Mouse (Mus musculus) kidney, postnatal 0 days (tissue): ENCODE data around the gene Rab40c. TPM values are rescaled to one million over a fixed set of nuclear protein-coding genes. Genes with fewer than 3 reads are reported as not detected.
A peak's percentile ranks its signal among the peaks of the same experiment; 100 is the strongest.

ENCODE experiments used
- ATAC-seq: fragments of 200-750 bp; cut with Nextera tagmentation; replicated peaks from 2 replicates; pipeline ENCODE4 v1.8.0; 2017; ENCODE audit warnings: low read depth, moderate number of reproducible peaks, moderate TSS enrichment, moderate library complexity; ENCODE audit not compliant: low FRiP score
- DNase-seq: peaks from one replicate; pipeline ENCODE4 v3.0.0-alpha.2; 2016; ENCODE audit warnings: low spot score
- H3K27ac ChIP-seq: fragments of 300-500 bp; sonication (generic); 2 replicates; pipeline ENCODE4 v1.5.1; 2014; ENCODE audit warnings: mild to moderate bottlenecking
- H3K27me3 ChIP-seq: fragments of 300-500 bp; sonication (generic); 2 replicates; pipeline ENCODE4 v1.6.1; 2014; ENCODE audit warnings: low read length, mixed read lengths; ENCODE audit not compliant: insufficient read depth
- H3K36me3 ChIP-seq: fragments of 300-500 bp; sonication (generic); 2 replicates; pipeline ENCODE4 v1.6.1; 2014; ENCODE audit warnings: low read length, mixed read lengths; ENCODE audit not compliant: insufficient read depth
- H3K4me1 ChIP-seq: fragments of 300-500 bp; sonication (generic); replicated peaks from 2 replicates; pipeline ENCODE4 v1.6.1; 2014; ENCODE audit warnings: antibody characterized with exemption, low read length, mixed read lengths; ENCODE audit not compliant: insufficient read depth
- H3K4me2 ChIP-seq: fragments of 300-500 bp; sonication (generic); 2 replicates; pipeline ENCODE4 v1.6.1; 2014; ENCODE audit warnings: mild to moderate bottlenecking, low read length, moderate library complexity, mixed read lengths
- H3K4me3 ChIP-seq: fragments of 300-500 bp; sonication (generic); replicated peaks from 2 replicates; pipeline ENCODE4 v1.5.1; 2014; ENCODE audit warnings: low read depth, low read length
- H3K9ac ChIP-seq: fragments of 300-500 bp; sonication (generic); 2 replicates; pipeline ENCODE4 v1.6.1; 2014; ENCODE audit warnings: low read depth, low read length
- H3K9me3 ChIP-seq: fragments of 300-500 bp; sonication (generic); replicated peaks from 2 replicates; pipeline ENCODE4 v1.6.1; 2016; ENCODE audit warnings: low read length, inconsistent platforms, mixed read lengths
- CTCF ChIP-seq: IDR thresholded peaks from 2 replicates; pipeline ENCODE4 v1.5.1; 2016; ENCODE audit warnings: antibody characterized with exemption, low read depth, mild to moderate bottlenecking, moderate library complexity
- WGBS: fragments of 180-500 bp; shearing (Covaris S2); extraction: QIAGEN DNeasy Blood & Tissue Kit; methylation state at CpG from one replicate; pipeline ENCODE4 v1.1.7; 2014; 5-methylcytosine and 5-hydroxymethylcytosine counted together
- polyA plus RNA-seq: library from polyadenylated mRNA; unstranded; fragments of >200 nt; fragmentation: Nextera tagmentation; extraction: Ambion mirVana; gene quantifications from 2 replicates; pipeline ENCODE4 v1.2.1, GENCODE M21; 2015

Rab40c gene
- polyA plus RNA-seq, 1 experiment from 2014 or later: 20.4 TPM

DNA sequence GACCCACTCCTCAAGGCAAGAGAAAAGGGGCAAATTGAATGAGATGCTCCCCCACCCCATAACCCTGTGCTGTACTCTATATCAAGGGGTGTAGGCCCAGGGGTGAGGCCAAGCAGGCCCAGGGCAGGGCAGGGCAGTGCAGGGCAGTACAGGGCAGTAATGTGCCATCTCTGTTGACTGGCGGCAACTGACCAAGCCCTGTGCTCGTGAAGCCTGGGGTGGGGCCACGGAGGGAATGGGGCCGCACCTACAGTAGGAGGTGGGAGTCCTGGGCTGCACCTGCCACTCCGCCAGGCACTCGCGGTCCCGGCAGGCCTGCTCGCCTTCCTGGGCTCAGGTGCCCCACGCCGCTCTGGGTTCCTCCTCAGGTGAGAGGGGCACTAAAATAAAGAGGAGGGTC, 54.2 kb downstream of the Rab40c start:
- Histone ChIP-seq H3K9ac (no peak overlapping the region), H3K36me3 (no peaks in the 10 kb centered on the region), H3K27ac (no peak overlapping the region), H3K4me3 (no peak overlapping the region), H3K4me1 (peaks cover 17% of the 10 kb centered on the region), H3K4me2 (no peak overlapping the region), H3K9me3 (no peaks in the 10 kb centered on the region), H3K27me3 (no peaks in the 10 kb centered on the region)
- no peak for TF ChIP-seq CTCF
- WGBS: 85% methylated on average over 11 of the region's 11 CpGs
- DNase-seq (no peak), ATAC-seq (no peak)

DNA sequence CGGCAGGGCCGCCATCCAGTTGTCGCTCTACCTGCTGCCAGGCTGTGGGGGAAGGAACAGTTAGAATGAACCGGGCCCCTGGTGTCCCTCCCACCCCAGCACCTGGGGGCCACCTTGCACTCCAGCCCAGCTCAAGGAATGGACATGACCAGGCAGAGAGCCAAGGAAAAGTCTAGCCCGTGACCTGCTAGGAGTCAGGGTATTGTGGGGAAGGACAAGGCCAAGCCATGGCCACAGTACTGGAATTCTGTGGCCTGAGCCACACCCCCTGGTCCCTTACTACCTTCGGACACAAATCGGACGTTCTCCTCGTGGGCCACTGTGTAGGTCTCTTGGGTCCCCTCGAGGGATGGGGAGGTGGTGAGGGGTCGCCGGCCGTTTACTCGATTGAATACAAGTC, 55.2 kb downstream of the Rab40c start:
- DNase-seq: no peak
- ATAC-seq: no peak
- peaks cover 17% of the 10 kb centered on the region for H3K4me1 ChIP-seq
- no peak overlapping the region for H3K9ac ChIP-seq
- H3K9me3 ChIP-seq: no peaks in the 10 kb centered on the region
- 86% methylated on average over 14 of the region's 14 CpGs for WGBS
- no peaks in the 10 kb centered on the region for H3K27me3 ChIP-seq
- H3K27ac ChIP-seq: peak overlapping the region; percentile 36; the same call in 1 of the 2 replicates
- no peak for TF ChIP-seq CTCF
- H3K4me3 ChIP-seq: no peak overlapping the region
- no peak overlapping the region for H3K4me2 ChIP-seq
- no peaks in the 10 kb centered on the region for H3K36me3 ChIP-seq

GRCm38 (mm10) chr17:25863681-25864080, 55.8 kb downstream of the Rab40c start:
- ATAC-seq (no peak), DNase-seq (no peak)
- H3K4me3 ChIP-seq: no peak overlapping the region
- H3K27ac ChIP-seq: no peak overlapping the region
- H3K9ac ChIP-seq: no peak overlapping the region
- TF ChIP-seq CTCF: no peak; the same call in 1 of the 2 replicates
- WGBS: 81% methylated on average over 6 of the region's 6 CpGs
- H3K4me2 ChIP-seq: no peak overlapping the region
- no peaks in the 10 kb centered on the region for H3K27me3 ChIP-seq
- H3K9me3 ChIP-seq: no peaks in the 10 kb centered on the region
- H3K36me3 ChIP-seq: no peaks in the 10 kb centered on the region
- H3K4me1 ChIP-seq: peaks cover 13% of the 10 kb centered on the region

DNA sequence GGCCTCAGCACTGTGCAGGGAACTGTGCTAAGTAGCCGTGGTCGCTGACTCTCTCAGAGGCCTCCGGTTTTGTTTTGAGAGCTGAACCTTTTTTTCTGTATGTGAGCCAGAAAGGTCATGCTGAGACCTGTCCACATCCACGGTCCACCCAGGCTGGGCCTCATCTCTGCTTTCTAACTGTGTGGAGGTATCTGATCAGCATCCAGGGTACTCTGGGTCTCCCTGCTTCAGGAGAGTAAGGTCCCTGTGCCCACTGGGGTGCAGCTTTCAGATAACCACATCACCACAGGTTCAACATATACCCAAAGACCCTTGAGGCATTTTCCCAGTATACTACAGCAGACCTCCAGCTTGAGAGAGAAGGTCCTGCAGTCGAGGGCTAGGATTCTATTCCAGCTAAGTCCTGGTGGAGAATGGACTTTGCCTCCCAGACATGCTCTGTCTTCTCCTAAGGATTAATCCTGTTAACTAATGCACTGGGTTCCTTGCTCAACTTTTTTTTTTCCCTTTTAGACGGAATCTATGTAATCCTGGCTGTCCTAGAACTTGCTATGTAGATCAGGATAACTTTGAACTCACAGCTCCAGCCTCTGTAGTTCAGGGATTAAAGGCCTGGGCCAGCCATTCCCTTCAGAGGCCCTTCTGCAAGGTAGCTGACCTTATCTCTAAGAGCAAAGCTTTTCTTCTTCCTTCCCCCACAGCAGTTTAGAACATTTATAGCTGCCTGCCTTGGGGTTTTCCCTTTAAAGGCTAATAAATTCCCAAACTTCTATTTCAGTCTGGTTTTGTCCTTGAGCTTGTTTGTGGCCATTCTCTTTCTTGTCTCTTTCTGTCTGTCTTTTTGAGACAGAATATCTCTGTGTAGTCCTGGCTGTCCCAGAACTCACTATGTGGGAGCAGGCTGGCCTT, 57.6 kb downstream of the Rab40c start:
- TF ChIP-seq CTCF: no peak
- DNase-seq (no peak), ATAC-seq (peak; percentile 6; the same call in 1 of the 2 replicates)
- Histone ChIP-seq H3K27ac (peak overlapping the region; percentile 82), H3K4me2 (peak overlapping the region; percentile 96), H3K36me3 (no peaks in the 10 kb centered on the region), H3K9ac (peak overlapping the region; percentile 71), H3K4me1 (peaks cover 5% of the 10 kb centered on the region), H3K27me3 (no peaks in the 10 kb centered on the region), H3K9me3 (no peaks in the 10 kb centered on the region), H3K4me3 (peak overlapping the region; percentile 65)
- 10% methylated on average over 6 of the region's 6 CpGs for WGBS

DNA sequence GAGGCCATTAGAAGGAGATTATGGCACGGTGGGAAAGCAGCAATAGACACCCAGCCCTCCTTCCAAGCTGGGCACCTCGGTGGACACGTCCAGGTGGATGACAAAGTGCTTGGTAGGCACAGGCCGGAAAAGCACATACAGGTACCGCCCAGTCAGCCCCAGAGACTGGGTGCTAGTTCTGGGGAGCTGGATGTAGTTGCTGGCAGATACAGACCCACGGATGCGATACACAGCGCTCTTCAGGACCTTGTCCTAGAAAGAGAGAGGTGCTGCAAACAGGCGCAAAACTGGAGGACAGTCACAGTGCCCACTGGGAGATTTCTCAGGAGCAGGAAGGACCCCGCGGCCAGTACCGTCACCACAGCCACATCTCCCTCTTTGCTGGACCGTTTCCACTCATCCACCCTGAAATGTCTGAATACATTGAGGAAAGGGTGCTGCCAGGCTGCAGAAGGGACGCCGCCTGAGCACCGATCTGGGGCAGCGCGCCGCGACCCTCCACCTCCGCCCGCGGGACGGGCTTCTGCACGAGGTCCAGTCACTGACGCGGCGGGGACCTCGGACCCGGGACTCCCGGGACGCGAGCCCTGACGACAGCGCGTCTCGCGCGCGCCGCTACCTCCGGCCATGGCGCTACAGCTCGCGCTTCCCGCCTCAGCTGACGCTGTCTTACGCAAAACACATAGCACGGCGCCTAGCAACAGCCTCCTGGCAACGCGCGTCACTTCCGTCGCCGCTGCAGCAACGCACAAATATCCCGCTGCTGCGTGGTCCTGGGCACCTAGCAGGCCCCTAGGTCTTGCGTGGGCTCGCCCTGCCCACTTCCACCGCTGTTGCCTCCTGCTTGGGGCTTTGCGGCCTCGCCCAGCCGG, 58.5 kb downstream of the Rab40c start, which contains the start of gene Wdr90:
Gene Wdr90, minus strand, starts transcription at position 670 of the 872 bp plus-strand sequence.
- H3K9ac ChIP-seq: peak within 1 kb of the TSS; percentile 71
- H3K4me1 ChIP-seq: peaks cover 5% of the 10 kb centered on the region
- TF ChIP-seq CTCF: peak; percentile 30; the same call in 1 of the 2 replicates
- 2% methylated on average over 65 of the region's 65 CpGs for WGBS
- H3K9me3 ChIP-seq: no peaks in the 10 kb centered on the region
- no peaks in the 10 kb centered on the region for H3K36me3 ChIP-seq
- H3K4me3 ChIP-seq: peak within 1 kb of the TSS; percentile 65
- H3K4me2 ChIP-seq: peak within 1 kb of the TSS; percentile 96
- peak within 1 kb of the TSS; percentile 82 for H3K27ac ChIP-seq
- ATAC-seq (peak; percentile 86), DNase-seq (peak; percentile 95)
- H3K27me3 ChIP-seq: no peaks in the 10 kb centered on the region

- Histone ChIP-seq H3K27me3 (no peaks in the 10 kb centered on the region), H3K9ac (peak overlapping the region; percentile 71; the same call in 1 of the 2 replicates), H3K4me3 (peak overlapping the region; percentile 65; the same call in 1 of the 2 replicates), H3K4me1 (peaks cover 5% of the 10 kb centered on the region), H3K9me3 (no peaks in the 10 kb centered on the region), H3K36me3 (0 out of 2 replicates have a peak, but pooled peaks cover 6% of the 10 kb centered on the region), H3K27ac (no peak overlapping the region), H3K4me2 (no peak overlapping the region; the same call in 1 of the 2 replicates)
- no peak for TF ChIP-seq CTCF
- ATAC-seq: no peak
- 90% methylated on average over 6 of the region's 6 CpGs for whole genome bisulfite sequencing
- no peak for DNase-seq
These were observed 59.3 kb downstream of the Rab40c start for GRCm38 (mm10) chr17:25860229-25860628.
